Comparison of ENCODE assay signal across 9 mouse cellular contexts in genomic region chr19:7424131-7424530, GRCm38 (mm10). TPM values are rescaled to one million over a fixed set of nuclear protein-coding genes. Genes with fewer than 3 reads are reported as not detected.
DNase-seq lines count a peak whose midpoint lies in the region; ATAC-seq and TF ChIP-seq lines count a peak whose summit lies in the region.
"Had no signal": no experiment of that assay in that cellular context is flagged by ENCODE, and none has a peak within 500 bp of the region (broad histone marks: within the 10 kb centered on the region; RNA-seq: fewer than 3 reads in every experiment).

No protein-coding gene starts in this region.

- 0 out of 2 replicates have a peak overlapping the region, but pooled peaks have one; percentile 64 for H3K9ac ChIP-seq in embryonic facial prominence, embryonic 13.5 days
- H3K9ac ChIP-seq in forebrain, postnatal 0 days = peak overlapping the region; percentile 78
- peak overlapping the region; percentile 89 for H3K9ac ChIP-seq in midbrain, embryonic 13.5 days (replicated peaks)
- H3K9ac ChIP-seq: stomach, embryonic 15.5 days had no signal

- no peak for TF ChIP-seq CTCF in forebrain, postnatal 0 days (IDR thresholded peaks at IDR 0.05; ENCODE audit: low read depth)

- H3K36me3 ChIP-seq in embryonic facial prominence, embryonic 13.5 days = peaks cover 85% of the 10 kb centered on the region
- peaks cover 97% of the 10 kb centered on the region for H3K36me3 ChIP-seq in embryonic facial prominence, embryonic 10.5 days (replicated peaks)
- peaks cover 33% of the 10 kb centered on the region for H3K36me3 ChIP-seq in forebrain, postnatal 0 days (ENCODE audit: insufficient read depth)
- peaks cover 78% of the 10 kb centered on the region for H3K36me3 ChIP-seq in midbrain, embryonic 13.5 days

- peaks cover 72% of the 10 kb centered on the region for H3K4me1 ChIP-seq in embryonic facial prominence, embryonic 13.5 days
- H3K4me1 ChIP-seq in embryonic facial prominence, embryonic 10.5 days = peaks cover 48% of the 10 kb centered on the region
- peaks cover 28% of the 10 kb centered on the region for H3K4me1 ChIP-seq in forebrain, postnatal 0 days (ENCODE audit: insufficient read depth)
- H3K4me1 ChIP-seq in midbrain, embryonic 13.5 days (replicated peaks) = peaks cover 64% of the 10 kb centered on the region

- ATAC-seq in embryonic facial prominence, embryonic 13.5 days (ENCODE audit: insufficient number of reproducible peaks, insufficient read depth, low FRiP score, low TSS enrichment, low read depth) = no peak
- ATAC-seq in forebrain, postnatal 0 days = no peak
- ATAC-seq in midbrain, embryonic 13.5 days = no peak
- no peak for ATAC-seq in frontal cortex, adult (ENCODE audit: low TSS enrichment)

- no peak overlapping the region for H3K4me3 ChIP-seq in embryonic facial prominence, embryonic 13.5 days
- no peak overlapping the region for H3K4me3 ChIP-seq in embryonic facial prominence, embryonic 10.5 days
- peak overlapping the region; percentile 47 for H3K4me3 ChIP-seq in forebrain, postnatal 0 days (ENCODE audit: low read depth, low read length)
- peak overlapping the region; percentile 82 for H3K4me3 ChIP-seq in midbrain, embryonic 13.5 days (replicated peaks)

- H3K27ac ChIP-seq in embryonic facial prominence, embryonic 13.5 days = 0 out of 2 replicates have a peak overlapping the region, but pooled peaks have one; percentile 65
- no peak overlapping the region for H3K27ac ChIP-seq in embryonic facial prominence, embryonic 10.5 days (replicated peaks)
- H3K27ac ChIP-seq in forebrain, postnatal 0 days (ENCODE audit: low read depth, low read length) = peak overlapping the region; percentile 92
- peak overlapping the region; percentile 99 for H3K27ac ChIP-seq in midbrain, embryonic 13.5 days

- peak overlapping the region; percentile 74; the same call in 1 of the 2 replicates for H3K4me2 ChIP-seq in embryonic facial prominence, embryonic 13.5 days
- H3K4me2 ChIP-seq in forebrain, postnatal 0 days (ENCODE audit: low read depth) = peak overlapping the region; percentile 73
- H3K4me2 ChIP-seq in midbrain, embryonic 13.5 days (replicated peaks) = peak overlapping the region; percentile 70

- no peak for DNase-seq in embryonic facial prominence, embryonic 10.5 days (ENCODE audit: low spot score)
- peak; percentile 20 for DNase-seq in 3T3-L1 (ENCODE audit: low read depth, low spot score)
- DNase-seq in forebrain, postnatal 0 days = peak; percentile 44
- DNase-seq in spleen, postnatal 36 days (ENCODE audit: low spot score in 2 of 2) = no peak
- no peak for DNase-seq in spleen, postnatal 10 days (ENCODE audit: low spot score in 2 of 2)

- H3K27me3 ChIP-seq in embryonic facial prominence, embryonic 13.5 days = no peaks in the 10 kb centered on the region
- peaks cover 28% of the 10 kb centered on the region for H3K27me3 ChIP-seq in embryonic facial prominence, embryonic 10.5 days (replicated peaks; ENCODE audit: low read depth, poor library complexity, severe bottlenecking)
- no peaks in the 10 kb centered on the region for H3K27me3 ChIP-seq in forebrain, postnatal 0 days (ENCODE audit: insufficient read depth, low read length)
- no peaks in the 10 kb centered on the region for H3K27me3 ChIP-seq in midbrain, embryonic 13.5 days
- H3K27me3 ChIP-seq: stomach, embryonic 15.5 days had no signal

- WGBS in embryonic facial prominence, embryonic 13.5 days = 71% methylated on average over 7 of the region's 7 CpGs
- 68% methylated on average over 7 of the region's 7 CpGs for WGBS in embryonic facial prominence, embryonic 10.5 days
- 46% methylated on average over 7 of the region's 7 CpGs for WGBS in forebrain, postnatal 0 days
- WGBS in midbrain, embryonic 13.5 days = 44% methylated on average over 7 of the region's 7 CpGs

- H3K9me3 ChIP-seq in embryonic facial prominence, embryonic 13.5 days = no peaks in the 10 kb centered on the region
- no peaks in the 10 kb centered on the region for H3K9me3 ChIP-seq in embryonic facial prominence, embryonic 10.5 days
- H3K9me3 ChIP-seq in forebrain, postnatal 0 days (ENCODE audit: low read length) = no peaks in the 10 kb centered on the region
- H3K9me3 ChIP-seq in midbrain, embryonic 13.5 days = no peaks in the 10 kb centered on the region
- H3K9me3 ChIP-seq: stomach, embryonic 15.5 days had no signal

RNA-seq across cellular contexts. Expression of gene 2700081O15Rik, which starts 6.7 kb away (rescaled TPM):
- polyA plus RNA-seq in embryonic facial prominence, embryonic 13.5 days (2015; fragmentation: Nextera tagmentation; extraction: Ambion mirVana) = 10.4 and 11.8 TPM in 2 replicates
- 6.1 and 7.1 TPM in 2 replicates for polyA plus RNA-seq in embryonic facial prominence, embryonic 10.5 days (2016; fragmentation: Nextera tagmentation; extraction: Ambion mirVana)
- total RNA-seq in forebrain, postnatal 0 days (2014; rRNA removed) = 185 and 206 TPM in 2 replicates
- polyA plus RNA-seq in forebrain, postnatal 0 days (2015; fragmentation: Nextera tagmentation; extraction: Ambion mirVana) = 24.3 and 29.9 TPM in 2 replicates
- polyA plus RNA-seq in midbrain, embryonic 13.5 days (2015; fragmentation: Nextera tagmentation; extraction: Ambion mirVana) = 16.7 and 17.5 TPM in 2 replicates

RNA-seq across cellular contexts. Expression of gene Spindoc, which starts 41.3 kb away (rescaled TPM):
- 30.8 and 42.4 TPM in 2 replicates for polyA plus RNA-seq in embryonic facial prominence, embryonic 13.5 days (2015; fragmentation: Nextera tagmentation; extraction: Ambion mirVana)
- 44.5 and 51.7 TPM in 2 replicates for polyA plus RNA-seq in embryonic facial prominence, embryonic 10.5 days (2016; fragmentation: Nextera tagmentation; extraction: Ambion mirVana)
- 43.2 and 48.9 TPM in 2 replicates for total RNA-seq in forebrain, postnatal 0 days (2014; rRNA removed)
- polyA plus RNA-seq in forebrain, postnatal 0 days (2015; fragmentation: Nextera tagmentation; extraction: Ambion mirVana) = 16.4 and 20.8 TPM in 2 replicates
- polyA plus RNA-seq in midbrain, embryonic 13.5 days (2015; fragmentation: Nextera tagmentation; extraction: Ambion mirVana) = 42.2 and 45.3 TPM in 2 replicates

RNA-seq across cellular contexts. Expression of gene Rtn3, which starts 59.0 kb away (rescaled TPM):
- polyA plus RNA-seq in embryonic facial prominence, embryonic 13.5 days (2015; fragmentation: Nextera tagmentation; extraction: Ambion mirVana) = 104 and 112 TPM in 2 replicates
- 145 and 153 TPM in 2 replicates for polyA plus RNA-seq in embryonic facial prominence, embryonic 10.5 days (2016; fragmentation: Nextera tagmentation; extraction: Ambion mirVana)
- total RNA-seq in forebrain, postnatal 0 days (2014; rRNA removed) = 300 and 363 TPM in 2 replicates
- 533 and 637 TPM in 2 replicates for polyA plus RNA-seq in forebrain, postnatal 0 days (2015; fragmentation: Nextera tagmentation; extraction: Ambion mirVana)
- polyA plus RNA-seq in midbrain, embryonic 13.5 days (2015; fragmentation: Nextera tagmentation; extraction: Ambion mirVana) = 557 and 566 TPM in 2 replicates

Comparison
In these comparisons a context has a peak if more than half of its experiments do, and no peak if none do; other contexts are left out.
1. H3K4me3 ChIP-seq: peak in forebrain, postnatal 0 days (single experiment) and midbrain, embryonic 13.5 days (single experiment); none in embryonic facial prominence, embryonic 13.5 days (single experiment) and embryonic facial prominence, embryonic 10.5 days (single experiment).
2. DNase-seq: peak in 3T3-L1 (single experiment) and forebrain, postnatal 0 days (single experiment); none in embryonic facial prominence, embryonic 10.5 days (single experiment), spleen, postnatal 36 days (0 of 2) and spleen, postnatal 10 days (0 of 2).
3. Peak in every context shown above with its lines, with median percentiles within 50 percentile points of each other: H3K4me2 ChIP-seq and H3K9ac ChIP-seq.